Mouse (Mus musculus): ENCODE data around the gene Neurod2. TPM values are rescaled to one million over a fixed set of nuclear protein-coding genes. Genes with fewer than 3 reads are reported as not detected.

Gene Neurod2
- total and polyA plus RNA-seq, 2 experiments, result not detected

- Histone ChIP-seq H3K36me3 (ENCODE audit: control insufficient read depth, insufficient read depth, low read length) (no peaks in the 10 kb centered on the region), H3K27ac (replicated peaks; ENCODE audit: insufficient read depth, low read depth, low read length) (no peak overlapping the region), H3K4me3 (ENCODE audit: insufficient read depth, low read depth, low read length) (no peak overlapping the region), H3K79me2 (ENCODE audit: control insufficient read depth, insufficient read depth, low read length) (no peaks in the 10 kb centered on the region), H3K27me3 (ENCODE audit: control insufficient read depth, insufficient read depth, low read length) (peaks cover 28% of the 10 kb centered on the region), H3K9ac (ENCODE audit: low read depth, low read length) (no peak overlapping the region), H3K4me1 (ENCODE audit: control insufficient read depth, insufficient read depth, low read length) (no peaks in the 10 kb centered on the region)
- TF ChIP-seq POLR2A (IDR thresholded peaks at IDR 0.05; ENCODE audit: extremely low read depth, insufficient read depth, low read length), result no peak
- TF ChIP-seq CTCF (IDR thresholded peaks at IDR 0.05; ENCODE audit: low read depth, low read length), result no peak
- 4% methylated on average over 55 of the region's 56 CpGs for WGBS
- no peak for DNase-seq (ENCODE audit: extremely low read depth, low read depth, low spot score)
Measured at GRCm38 (mm10) chr11:98328371-98329069, 928 bp downstream of the Neurod2 start.

GRCm38 (mm10) chr11:98328031-98328370 is 1.4 kb downstream of the Neurod2 start:
- no peak overlapping the region for H3K4me3 ChIP-seq (ENCODE audit: insufficient read depth, low read depth, low read length)
- 4% methylated on average over 35 of the region's 35 CpGs for WGBS

GRCm38 (mm10) chr11:98327136-98328030 is 2.1 kb downstream of the Neurod2 start:
- peaks cover 34% of the 10 kb centered on the region for H3K27me3 ChIP-seq (ENCODE audit: control insufficient read depth, insufficient read depth, low read length)
- no peak overlapping the region for H3K4me3 ChIP-seq (ENCODE audit: insufficient read depth, low read depth, low read length)
- H3K4me1 ChIP-seq (ENCODE audit: control insufficient read depth, insufficient read depth, low read length), result no peaks in the 10 kb centered on the region
- TF ChIP-seq POLR2A (IDR thresholded peaks at IDR 0.05; ENCODE audit: extremely low read depth, insufficient read depth, low read length), result no peak
- TF ChIP-seq CTCF (IDR thresholded peaks at IDR 0.05; ENCODE audit: low read depth, low read length), result no peak
- H3K9ac ChIP-seq (ENCODE audit: low read depth, low read length), result no peak overlapping the region
- no peak overlapping the region for H3K27ac ChIP-seq (replicated peaks; ENCODE audit: insufficient read depth, low read depth, low read length)
- no peak for DNase-seq (ENCODE audit: extremely low read depth, low read depth, low spot score)
- no peaks in the 10 kb centered on the region for H3K79me2 ChIP-seq (ENCODE audit: control insufficient read depth, insufficient read depth, low read length)
- 2% methylated on average over 97 of the region's 97 CpGs for WGBS
- H3K36me3 ChIP-seq (ENCODE audit: control insufficient read depth, insufficient read depth, low read length), result no peaks in the 10 kb centered on the region

More at GRCm38 (mm10) chr11:98328031-98328370, 1.4 kb downstream of the Neurod2 start:
- TF ChIP-seq POLR2A (IDR thresholded peaks at IDR 0.05; ENCODE audit: extremely low read depth, insufficient read depth, low read length) (no peak), CTCF (IDR thresholded peaks at IDR 0.05; ENCODE audit: low read depth, low read length) (no peak)
- Histone ChIP-seq H3K27ac (replicated peaks; ENCODE audit: insufficient read depth, low read depth, low read length) (no peak overlapping the region), H3K9ac (ENCODE audit: low read depth, low read length) (no peak overlapping the region), H3K36me3 (ENCODE audit: control insufficient read depth, insufficient read depth, low read length) (no peaks in the 10 kb centered on the region), H3K79me2 (ENCODE audit: control insufficient read depth, insufficient read depth, low read length) (no peaks in the 10 kb centered on the region), H3K27me3 (ENCODE audit: control insufficient read depth, insufficient read depth, low read length) (peaks cover 29% of the 10 kb centered on the region), H3K4me1 (ENCODE audit: control insufficient read depth, insufficient read depth, low read length) (no peaks in the 10 kb centered on the region)
- DNase-seq (ENCODE audit: extremely low read depth, low read depth, low spot score), result no peak

DNA sequence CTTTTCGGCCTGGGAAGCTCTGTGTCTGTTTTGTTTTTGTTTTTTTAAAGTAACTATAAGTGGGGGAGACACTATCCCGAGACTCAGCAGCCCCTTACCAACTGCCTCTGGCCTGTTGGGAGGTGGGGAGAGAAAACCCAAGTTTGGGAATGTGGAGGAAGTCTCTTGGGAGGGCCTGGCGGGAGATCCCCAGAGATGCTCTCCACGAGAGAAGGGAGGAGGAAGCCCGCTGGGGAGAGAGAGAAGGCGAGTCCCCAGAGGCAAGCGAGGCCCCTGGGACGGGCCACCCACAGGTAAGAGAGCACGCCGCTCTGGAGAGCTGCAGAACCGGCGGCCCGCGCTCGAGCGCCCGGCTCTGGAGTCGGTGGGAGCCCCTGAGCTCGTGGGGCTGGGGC is 2.7 kb downstream of the Neurod2 start:
- no peak for TF ChIP-seq CTCF (IDR thresholded peaks at IDR 0.05; ENCODE audit: low read depth, low read length)
- TF ChIP-seq POLR2A (IDR thresholded peaks at IDR 0.05; ENCODE audit: extremely low read depth, insufficient read depth, low read length), result no peak
- no peaks in the 10 kb centered on the region for H3K4me1 ChIP-seq (ENCODE audit: control insufficient read depth, insufficient read depth, low read length)
- H3K27me3 ChIP-seq (ENCODE audit: control insufficient read depth, insufficient read depth, low read length), result peaks cover 34% of the 10 kb centered on the region
- no peak overlapping the region for H3K4me3 ChIP-seq (ENCODE audit: insufficient read depth, low read depth, low read length)
- DNase-seq (ENCODE audit: extremely low read depth, low read depth, low spot score), result no peak
- no peak overlapping the region for H3K9ac ChIP-seq (ENCODE audit: low read depth, low read length)
- no peaks in the 10 kb centered on the region for H3K79me2 ChIP-seq (ENCODE audit: control insufficient read depth, insufficient read depth, low read length)
- WGBS, result 3% methylated on average over 19 of the region's 19 CpGs
- no peak overlapping the region for H3K27ac ChIP-seq (replicated peaks; ENCODE audit: insufficient read depth, low read depth, low read length)
- H3K36me3 ChIP-seq (ENCODE audit: control insufficient read depth, insufficient read depth, low read length), result no peaks in the 10 kb centered on the region

DNA sequence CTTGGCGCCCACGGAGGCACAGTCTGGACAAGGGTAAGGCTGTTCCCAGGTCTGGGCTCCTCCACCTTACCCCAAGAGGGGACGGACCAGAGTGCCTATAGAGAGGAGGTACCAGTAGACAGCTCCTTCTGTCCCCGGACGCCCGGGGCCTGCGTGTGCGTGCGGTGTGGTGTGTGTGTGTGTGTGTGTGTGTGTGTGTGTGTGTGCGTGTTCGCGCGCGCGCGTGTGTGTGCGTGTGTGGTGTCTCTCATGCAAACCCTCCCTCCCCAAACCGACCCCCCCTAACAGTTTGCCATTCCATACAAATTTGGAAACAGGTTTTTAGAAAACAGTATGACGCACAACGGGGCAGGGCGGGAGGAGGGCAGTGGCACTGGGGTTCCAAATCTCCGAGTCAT is 3.6 kb downstream of the Neurod2 start:
- no peaks in the 10 kb centered on the region for H3K79me2 ChIP-seq (ENCODE audit: control insufficient read depth, insufficient read depth, low read length)
- no peak overlapping the region for H3K9ac ChIP-seq (ENCODE audit: low read depth, low read length)
- H3K4me1 ChIP-seq (ENCODE audit: control insufficient read depth, insufficient read depth, low read length), result no peaks in the 10 kb centered on the region
- 10% methylated on average over 22 of the region's 22 CpGs for WGBS
- peaks cover 39% of the 10 kb centered on the region for H3K27me3 ChIP-seq (ENCODE audit: control insufficient read depth, insufficient read depth, low read length)
- DNase-seq (ENCODE audit: extremely low read depth, low read depth, low spot score), result no peak
- no peak overlapping the region for H3K4me3 ChIP-seq (ENCODE audit: insufficient read depth, low read depth, low read length)
- no peak overlapping the region for H3K27ac ChIP-seq (replicated peaks; ENCODE audit: insufficient read depth, low read depth, low read length)
- TF ChIP-seq POLR2A (IDR thresholded peaks at IDR 0.05; ENCODE audit: extremely low read depth, insufficient read depth, low read length) (no peak), CTCF (IDR thresholded peaks at IDR 0.05; ENCODE audit: low read depth, low read length) (no peak)
- H3K36me3 ChIP-seq (ENCODE audit: control insufficient read depth, insufficient read depth, low read length), result no peaks in the 10 kb centered on the region
